Mouse (Mus musculus): ENCODE measurements around the gene Capn1.

- TF ChIP-seq CTCF (IDR thresholded peaks at IDR 0.05; ENCODE audit: low read depth): no peak
- TF ChIP-seq EP300 (optimal IDR thresholded peaks at IDR 0.05): no peak
Observed at GRCm38 (mm10) chr19:6052516-6052915, 36.8 kb upstream of the Capn1 start.

Data from stomach, postnatal 0 days (tissue).